Mouse (Mus musculus): ENCODE data around the gene Itgav.
A peak's percentile ranks its signal among the peaks of the same experiment; 100 is the strongest.
"Not testable (repeated sequence)": the region's sequence is repeated elsewhere in the genome, so short reads cannot be mapped to it uniquely, and the experiment has no call there.

Itgav gene

DNA sequence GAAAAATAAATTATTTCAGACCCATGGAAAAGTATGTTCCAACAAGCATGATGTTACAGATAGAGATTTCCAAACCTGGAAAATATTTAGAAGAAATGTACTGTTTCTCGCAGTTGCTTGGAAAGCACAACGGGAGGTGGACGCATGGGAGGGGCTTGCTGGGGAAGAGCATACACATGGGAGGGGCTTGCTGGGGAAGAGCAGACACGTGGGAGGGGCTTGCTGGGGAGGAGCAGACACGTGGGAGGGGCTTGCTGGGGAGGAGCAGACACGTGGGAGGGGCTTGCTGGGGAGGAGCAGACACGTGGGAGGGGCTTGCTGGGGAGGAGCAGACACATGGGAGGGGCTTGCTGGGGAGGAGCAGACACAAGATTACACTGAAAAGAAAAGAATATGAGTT is 10.9 kb upstream of the Itgav start:
- not testable (repeated sequence) for DNase-seq (ENCODE audit: low read depth, low spot score)

DNA sequence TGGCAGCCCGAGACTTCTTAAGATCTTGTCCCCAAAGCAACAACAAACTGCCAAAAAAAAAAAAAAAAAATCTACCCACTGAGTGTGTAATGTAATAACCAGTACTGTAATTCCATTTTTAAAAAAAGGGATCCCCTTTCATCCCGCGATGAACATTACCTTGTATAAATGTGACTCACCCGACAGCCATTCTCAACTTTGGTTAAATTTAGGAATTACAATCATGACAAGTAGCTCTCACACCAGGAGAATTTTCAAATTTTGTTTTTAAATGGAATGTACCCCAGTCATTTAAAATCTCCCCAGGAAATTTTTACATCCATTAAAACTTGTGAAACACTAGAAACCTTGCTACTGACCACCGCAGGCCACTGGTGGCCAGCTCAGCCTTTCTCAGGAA is 10.3 kb upstream of the Itgav start:
- DNase-seq (ENCODE audit: low read depth, low spot score), result no peak

DNA sequence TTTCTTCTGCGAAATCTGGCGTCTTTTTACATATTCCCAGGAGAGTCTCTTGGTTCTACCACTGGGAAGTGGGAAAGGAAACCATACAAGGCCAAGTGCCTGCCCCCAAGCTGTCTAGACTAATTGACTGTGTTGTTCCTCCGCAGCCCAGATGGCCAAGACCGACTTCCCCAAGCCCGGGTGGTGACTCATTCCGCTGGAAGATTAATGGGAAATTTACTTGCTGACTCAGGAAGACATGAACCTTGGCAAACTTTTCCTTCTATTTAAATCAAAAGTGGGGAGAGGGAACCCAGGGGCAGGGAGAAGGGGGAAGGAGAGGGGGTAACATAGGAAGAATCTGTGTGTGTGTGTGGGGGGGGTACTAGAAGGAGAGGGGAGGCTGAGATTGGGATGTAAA is 9.4 kb upstream of the Itgav start:
- peak; percentile 45 for DNase-seq (ENCODE audit: low read depth, low spot score)

DNA sequence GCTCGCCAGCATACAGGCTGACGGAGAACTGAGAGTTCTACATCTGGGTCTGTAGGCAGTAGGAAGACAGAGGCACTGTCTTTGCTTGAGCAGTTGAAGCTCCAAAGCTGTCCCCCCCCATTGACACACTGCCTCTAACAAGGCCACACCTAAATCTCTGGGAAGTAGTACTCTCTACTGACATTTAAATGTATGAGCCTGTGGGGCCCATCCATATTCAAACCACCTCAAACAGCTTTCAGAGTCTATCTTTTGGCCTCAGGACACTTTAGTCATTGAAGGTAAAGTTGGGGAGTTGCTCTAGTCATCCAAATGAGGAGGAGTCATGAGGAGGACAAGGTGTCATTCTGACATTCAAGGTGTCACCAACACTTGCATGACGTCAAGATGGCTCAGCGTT is 5.9 kb upstream of the Itgav start:
- DNase-seq (ENCODE audit: low read depth, low spot score), result no peak

DNA sequence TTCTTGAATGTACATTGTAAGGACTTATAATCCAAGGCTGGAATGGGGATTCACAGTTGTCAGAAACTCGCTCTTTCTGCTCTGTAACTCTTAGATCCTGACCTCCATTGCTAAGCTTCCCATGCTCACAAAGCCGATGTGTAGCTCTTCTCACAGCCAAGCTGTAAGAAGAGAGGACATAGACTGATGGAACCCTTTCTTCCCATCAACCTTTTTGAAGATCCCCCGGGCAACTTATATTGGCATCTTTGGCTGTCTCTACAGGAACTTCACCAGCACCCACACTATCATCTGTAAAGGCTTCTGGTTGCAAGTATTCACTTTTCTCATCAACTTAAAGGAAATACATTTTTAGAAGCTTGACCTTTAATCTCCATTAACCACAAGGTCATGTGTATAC is 2.6 kb upstream of the Itgav start:
- DNase-seq (ENCODE audit: low read depth, low spot score), result no peak

DNA sequence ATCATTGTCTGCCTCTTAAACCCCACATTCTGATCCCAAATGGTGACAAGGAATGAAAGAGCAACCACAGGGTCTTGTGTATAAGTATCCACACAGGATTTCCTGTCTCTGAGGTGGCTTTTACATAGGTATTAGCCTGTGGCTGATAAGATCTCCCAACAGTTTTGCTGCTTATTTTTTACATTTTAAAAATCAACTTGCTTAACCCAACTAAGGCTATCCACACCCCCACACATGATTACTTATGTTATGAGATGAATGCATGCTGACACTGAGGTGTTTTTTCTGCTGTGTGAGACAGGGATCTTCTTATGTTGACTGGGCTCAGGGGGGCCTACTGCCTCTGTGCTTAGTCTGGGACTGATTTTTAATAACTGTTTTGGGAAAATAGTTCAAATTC is 1.3 kb upstream of the Itgav start:
- no peak for DNase-seq (ENCODE audit: low read depth, low spot score)

DNA sequence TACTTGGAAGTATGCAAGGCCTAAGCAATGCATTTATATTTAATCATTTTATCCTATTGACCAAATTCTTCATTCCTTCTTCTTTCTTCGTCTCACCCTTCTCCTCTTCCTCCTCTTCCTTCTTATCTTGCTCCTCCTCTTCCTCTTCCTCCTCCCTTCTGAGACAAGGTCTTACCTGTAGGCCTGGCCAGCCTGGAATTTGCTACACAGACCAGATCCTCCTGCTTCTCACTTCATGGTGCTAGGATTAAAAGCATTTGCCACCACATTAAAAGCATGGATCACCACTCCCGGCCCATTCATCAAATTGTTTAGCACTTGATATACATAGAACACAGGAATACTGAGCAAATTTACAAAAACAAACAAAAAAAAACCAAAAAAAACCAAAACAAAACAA is 851 bp upstream of the Itgav start:
- DNase-seq (ENCODE audit: low read depth, low spot score), result no peak

DNA sequence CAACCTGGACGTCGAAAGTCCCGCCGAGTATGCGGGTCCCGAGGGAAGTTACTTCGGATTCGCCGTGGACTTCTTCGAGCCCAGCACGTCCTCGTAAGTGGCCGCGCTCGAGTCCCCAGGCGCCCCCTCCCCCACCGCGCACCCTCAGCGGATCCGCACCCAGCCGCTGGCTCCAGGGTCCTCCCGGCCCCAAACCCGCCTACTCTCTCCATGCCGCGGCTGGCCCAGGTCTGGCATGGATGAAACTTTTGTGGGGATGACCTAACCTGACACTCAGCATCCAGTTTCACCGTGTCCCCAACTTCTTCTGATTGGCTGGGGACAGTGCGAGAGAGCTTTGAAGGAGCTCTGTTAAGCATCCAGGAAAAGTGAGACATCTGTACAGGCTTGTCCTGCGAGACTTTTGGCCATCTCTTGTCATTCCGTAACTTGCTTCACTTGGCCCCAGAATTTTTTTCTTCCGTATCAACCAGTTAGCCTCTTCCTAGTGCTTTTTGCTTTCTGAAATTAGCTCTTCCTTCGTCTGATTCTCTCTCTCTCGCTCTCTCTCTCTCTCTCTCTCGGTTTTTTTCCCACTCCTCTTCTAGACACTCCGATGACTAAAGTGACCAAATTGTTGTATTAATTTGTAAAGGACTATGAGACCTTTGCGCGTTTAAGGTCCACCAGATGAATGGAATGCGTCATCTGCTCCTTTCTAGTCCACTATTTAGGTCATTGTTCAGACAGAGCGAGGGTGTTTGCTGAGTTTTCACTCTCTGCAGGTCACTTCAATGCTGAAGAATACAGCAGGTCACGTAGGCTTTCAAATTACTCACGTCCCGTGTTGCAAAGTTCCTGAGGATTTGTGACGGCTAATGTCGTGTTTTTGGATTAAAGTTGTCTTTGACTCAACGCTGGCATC is 882 bp downstream of the Itgav start:
- no peak for DNase-seq (ENCODE audit: low read depth, low spot score)

DNA sequence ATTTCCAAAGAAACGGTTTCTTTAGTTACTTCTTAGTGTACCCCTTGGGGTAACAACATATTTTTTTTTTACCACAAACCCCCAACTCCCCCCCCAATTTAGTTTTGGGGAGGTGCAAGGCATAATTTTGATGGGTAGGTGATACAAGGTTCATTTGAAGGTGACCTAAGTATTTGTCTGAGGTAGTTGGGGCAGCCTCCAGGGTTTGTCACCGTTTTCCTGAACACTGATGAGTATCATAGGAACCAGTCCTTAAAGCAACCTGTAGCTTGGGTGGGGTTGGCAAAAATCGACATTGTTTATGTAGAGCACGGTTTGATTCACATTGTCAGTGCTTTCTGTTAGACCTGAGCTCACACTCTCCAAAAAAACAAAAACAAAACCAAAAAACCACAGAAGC is 1.6 kb downstream of the Itgav start:
- DNase-seq (ENCODE audit: low read depth, low spot score), result no peak

DNA sequence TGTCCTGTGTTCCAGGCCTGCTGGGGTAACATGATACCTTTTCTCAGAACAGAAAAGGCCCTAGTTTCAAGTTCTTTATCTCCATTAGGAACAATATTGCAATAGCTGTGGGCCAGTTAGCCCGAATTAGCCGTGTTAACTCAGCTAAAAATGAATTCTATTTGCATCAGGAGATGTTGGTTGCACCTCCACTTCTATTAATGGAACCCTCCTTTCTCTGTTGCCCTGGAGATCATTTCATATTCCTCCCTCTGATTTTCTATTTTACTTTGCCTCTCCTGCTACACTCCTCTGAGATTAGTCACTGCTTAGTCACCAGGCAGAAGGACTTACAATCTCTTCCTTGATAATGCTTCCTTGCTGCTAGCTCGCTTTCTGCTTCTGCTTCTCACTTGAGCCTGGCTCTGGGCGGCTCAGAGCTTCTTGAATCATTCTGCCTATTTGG is 4.1 kb downstream of the Itgav start:
- peak; percentile 96 for DNase-seq (ENCODE audit: low read depth, low spot score)

DNA sequence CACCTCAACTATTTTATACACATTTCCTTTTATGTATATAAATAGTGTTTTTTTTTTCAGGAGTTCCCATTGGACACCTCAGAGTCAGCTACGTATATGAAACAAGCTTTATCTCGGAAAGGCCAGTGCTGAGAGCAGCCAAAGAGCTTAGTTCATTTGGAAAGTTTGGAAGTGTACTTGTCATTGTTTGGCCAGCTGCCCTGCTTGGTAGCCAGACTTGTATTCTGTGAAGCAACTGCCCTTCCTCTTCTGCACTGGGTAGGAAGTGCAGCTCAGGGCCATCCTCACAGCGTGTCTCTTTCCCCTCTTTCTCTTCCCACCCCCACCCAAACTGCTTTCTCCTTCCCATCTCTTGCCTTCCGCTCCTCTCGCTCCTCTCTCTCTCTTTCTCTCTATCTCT is 5.1 kb downstream of the Itgav start:
- no peak for DNase-seq (ENCODE audit: low read depth, low spot score)

DNA sequence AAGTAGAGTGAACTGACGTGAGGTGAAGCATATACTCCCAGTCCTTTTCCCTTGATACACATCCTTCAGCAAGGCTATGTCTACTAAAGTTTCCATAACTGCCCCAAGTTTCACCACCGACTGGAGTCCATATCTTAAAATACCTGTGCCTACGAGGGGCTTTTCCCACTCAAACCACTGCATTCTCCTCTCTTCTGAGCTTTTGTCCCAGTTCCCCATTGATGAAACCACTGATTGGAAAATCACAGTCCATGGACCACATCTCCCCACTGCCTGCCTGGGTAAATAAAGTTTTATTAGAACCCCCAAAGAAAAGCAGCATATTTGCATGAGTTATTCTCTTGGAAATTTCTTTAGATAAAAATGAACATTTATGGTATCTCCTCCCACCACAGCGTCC is 8.7 kb downstream of the Itgav start:
- DNase-seq (ENCODE audit: low read depth, low spot score), result no peak

DNA sequence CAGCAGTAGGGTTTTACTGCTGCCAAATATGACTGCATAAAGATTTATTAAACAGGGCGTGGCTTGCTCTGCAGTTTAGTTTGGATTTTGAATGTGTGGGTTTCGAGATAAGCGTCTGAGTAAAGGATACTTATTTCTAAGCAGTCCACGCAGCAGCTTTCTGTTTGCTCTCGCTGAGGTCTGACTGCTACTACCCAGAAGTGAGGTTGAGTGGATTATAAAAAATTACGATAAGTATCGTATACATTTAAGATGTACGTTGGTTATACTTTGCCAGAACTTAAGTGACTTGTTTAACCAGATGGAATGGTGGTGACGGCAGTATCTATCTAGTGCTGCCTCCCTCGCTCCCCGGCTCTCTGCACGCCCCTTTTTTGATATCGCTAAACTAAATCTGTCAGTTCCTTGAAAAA is 9.8 kb downstream of the Itgav start:
- DNase-seq (ENCODE audit: low read depth, low spot score), result no peak

DNA sequence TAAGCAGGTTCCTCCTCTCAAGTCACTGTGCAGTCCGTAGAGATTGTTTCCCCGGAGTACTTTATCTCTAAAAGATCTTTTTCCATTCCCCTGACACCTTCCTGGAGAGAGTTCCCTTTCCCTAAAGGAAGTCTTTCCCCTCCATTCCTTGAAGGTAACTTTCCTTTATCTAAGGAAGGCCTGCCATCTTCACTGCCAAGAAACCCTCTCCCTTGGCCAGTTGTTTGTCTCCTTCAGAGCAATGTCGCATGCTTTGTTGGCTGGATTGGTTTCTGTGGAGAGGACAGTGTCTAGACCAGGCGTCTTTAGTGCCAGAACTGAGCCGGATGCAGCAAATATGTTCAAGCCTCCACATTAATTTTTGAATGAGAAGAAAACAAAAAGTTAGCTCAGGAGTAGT is 11.1 kb downstream of the Itgav start:
- DNase-seq (ENCODE audit: low read depth, low spot score), result no peak

DNA sequence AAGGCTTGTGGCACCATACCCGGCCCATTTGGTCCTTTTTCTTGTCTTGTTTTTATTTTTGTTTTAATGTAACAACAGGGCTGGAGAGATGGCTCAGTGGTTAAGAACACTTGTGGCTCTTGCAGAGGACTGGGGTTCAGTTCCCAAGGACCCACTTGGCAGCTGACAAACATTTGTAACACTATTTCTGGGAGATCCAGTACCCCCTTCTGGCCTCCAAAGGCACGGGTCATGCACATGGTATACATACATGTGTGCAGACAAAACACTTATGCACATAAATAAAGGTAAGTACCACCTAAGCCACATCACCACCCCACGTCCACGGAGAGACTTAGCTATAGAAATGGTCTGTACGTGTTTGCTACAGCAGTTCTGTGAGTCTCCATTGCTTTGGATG is 12.6 kb downstream of the Itgav start:
- no peak for DNase-seq (ENCODE audit: low read depth, low spot score)

DNA sequence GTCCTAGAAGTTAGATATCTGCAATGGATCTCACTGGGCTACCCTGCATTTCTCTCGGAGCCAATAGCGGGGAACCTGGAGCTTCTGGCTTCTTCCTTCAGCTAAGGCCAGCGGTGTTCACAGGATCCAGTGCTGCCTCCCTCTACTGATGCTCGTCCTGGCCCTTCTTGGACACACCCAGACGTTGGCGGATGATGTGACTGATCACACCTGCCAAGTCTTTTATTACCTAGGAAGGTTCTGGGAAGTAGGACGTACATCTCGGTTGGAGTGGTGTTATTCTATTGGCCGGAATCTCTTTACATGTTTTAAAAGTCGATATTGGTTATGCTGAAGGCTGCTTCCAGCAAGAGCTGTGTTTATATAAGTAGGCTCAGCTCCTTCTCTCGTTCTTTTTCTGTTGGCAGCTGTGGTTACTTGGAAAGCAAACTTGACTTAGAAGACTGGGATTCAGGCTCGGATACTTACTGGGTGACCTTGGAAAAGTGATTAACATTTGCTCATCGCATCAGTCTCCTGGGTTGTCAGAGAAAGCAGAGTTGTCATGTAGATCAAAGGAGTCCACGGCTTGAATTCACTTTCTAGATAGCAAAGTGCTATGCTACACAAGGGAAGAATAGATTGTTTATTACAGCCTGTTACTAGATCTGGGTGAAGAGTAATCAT is 14.5 kb downstream of the Itgav start:
- DNase-seq (ENCODE audit: low read depth, low spot score), result no peak

DNA sequence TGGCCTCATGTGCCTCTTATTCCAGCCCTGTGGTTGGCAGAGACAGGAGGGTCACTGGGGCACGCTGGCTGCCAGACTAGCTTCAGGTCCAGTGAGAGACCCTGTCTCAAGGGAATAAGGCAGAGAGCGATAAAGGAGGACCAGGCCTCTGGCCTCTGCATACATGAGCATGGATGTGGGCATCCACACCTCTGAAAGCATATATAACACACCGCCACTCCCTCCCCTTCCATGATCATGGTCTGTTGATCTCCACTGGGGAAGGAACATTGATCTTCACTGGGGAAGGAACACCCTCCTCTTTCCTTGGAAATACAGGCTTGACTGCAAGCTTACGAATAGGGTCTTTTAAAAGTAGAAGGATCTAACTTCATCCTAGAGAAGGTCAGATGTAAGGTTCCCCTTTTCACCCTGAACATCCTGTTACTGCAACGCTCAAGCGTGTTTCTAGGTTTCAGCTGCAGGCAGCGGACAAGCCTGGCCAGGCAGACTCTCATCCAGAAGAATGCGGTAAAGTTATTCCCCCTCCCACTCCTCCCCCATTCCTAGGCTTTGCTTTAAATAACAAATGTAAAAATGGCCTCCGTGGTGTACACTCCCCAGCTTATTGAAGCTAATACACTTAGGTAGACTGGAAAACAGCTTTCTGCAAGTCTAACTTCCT is 15.4 kb downstream of the Itgav start:
- DNase-seq (ENCODE audit: low read depth, low spot score), result peak; percentile 48

DNA sequence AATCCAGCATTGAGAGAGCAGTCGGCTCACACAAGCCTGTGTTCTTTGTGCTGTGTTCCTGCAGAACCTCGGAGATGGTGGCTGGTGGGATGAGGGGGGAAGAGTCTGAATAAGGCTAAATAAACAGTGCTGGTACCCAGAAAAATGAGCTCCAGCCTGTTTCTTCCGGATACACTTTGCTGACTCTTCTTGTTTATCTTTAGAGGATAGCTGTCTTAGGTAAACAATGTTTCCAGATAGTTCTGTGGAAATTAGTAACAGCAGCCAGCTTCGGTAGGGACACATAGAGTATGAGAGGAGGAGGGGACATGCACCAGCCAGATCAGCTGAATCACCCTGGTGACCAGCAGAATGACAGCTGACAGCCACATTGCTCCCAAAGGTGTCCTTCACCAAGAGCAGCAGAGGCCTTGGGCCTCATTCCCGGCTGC is 16.4 kb downstream of the Itgav start:
- no peak for DNase-seq (ENCODE audit: low read depth, low spot score)

DNA sequence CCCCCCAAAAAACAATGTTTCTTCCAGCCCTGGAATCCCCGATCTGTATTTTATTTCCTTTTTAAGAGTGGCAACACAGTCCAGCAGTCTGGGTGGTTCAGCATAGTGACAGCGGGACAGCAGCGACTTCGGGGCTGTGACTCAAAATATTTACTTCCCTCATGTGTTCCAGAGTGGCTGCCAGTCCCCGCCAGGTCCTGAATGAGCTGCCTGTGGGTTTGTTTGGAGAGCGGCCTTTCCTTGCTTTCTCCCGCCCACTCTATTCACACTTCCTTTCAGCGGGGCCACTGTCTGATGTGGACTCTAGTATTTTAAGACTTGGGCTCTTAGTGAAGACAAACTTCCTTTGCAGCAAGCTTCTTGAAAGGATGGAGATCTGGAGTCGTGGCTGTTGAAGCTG is 18.0 kb downstream of the Itgav start:
- DNase-seq (ENCODE audit: low read depth, low spot score), result peak; percentile 60

DNA sequence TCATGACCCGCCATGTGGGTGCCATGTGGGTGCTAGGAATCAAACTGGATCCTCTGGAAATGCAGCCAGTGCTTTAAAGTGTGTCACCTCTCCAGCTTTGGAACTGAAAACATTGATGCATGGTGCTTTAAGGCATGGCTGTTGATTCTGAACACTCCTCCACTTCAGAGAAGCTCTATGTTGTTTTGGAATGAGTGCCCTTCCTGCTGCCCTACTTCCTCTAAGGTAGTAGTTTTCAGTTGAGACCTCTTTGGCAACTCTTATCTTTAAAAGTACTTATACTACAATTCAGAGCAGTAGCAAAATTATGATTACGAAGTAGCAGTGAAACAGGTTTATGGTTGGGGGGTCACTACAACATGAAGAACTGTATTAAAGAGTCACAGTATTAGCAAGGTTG is 18.6 kb downstream of the Itgav start:
- DNase-seq (ENCODE audit: low read depth, low spot score), result no peak

DNA sequence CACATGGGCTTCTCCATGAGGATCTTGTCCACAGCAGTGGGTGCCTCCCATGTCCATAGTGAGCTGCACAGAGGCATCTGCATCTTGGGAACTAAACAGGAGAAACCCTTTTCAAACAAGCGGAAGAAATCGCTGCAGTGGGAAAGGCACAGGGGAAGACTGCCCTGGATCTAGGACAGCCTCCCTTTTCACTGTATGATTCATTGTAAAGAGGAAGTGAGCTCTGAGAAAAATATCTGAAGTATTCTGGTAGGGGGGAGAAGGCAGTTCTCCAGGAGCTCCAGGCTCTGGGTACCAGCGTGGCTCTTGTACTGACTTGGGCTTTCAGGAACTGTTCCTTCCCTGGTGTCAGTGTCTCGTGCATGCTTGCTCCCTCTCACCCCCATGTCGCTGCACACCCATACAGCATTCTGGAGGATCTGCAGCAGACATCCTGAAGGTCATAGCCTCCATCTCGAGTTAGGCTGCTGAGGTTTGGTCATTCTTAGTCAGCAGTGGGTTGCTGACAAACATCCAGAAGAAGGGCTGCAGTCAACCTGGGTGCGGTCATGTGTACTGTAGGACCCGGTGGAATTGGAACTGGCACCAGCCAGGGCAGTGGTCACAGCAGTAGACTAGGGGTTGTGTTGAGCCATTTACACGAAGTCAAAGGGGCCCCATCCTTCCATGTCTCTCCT is 20.2 kb downstream of the Itgav start:
- DNase-seq (ENCODE audit: low read depth, low spot score), result no peak

DNA sequence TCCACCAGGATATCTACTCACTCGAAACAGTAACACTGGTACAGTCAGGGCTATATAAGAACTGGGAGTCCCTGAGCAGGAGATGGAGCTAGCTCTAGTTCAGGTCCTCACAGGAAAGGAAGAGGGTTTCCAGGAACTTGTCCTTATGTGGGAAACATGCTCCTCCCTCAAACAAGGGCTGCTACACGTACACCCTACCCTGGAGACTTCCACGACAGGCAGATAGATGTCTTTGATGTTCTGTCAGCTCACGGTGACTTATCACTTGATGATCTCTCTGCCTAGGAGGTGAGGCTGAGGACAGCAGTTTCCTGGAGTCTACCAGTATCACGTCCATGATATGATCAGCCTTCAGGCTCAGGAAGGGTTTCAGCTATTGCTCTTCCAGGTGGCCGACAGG is 21.1 kb downstream of the Itgav start:
- no peak for DNase-seq (ENCODE audit: low read depth, low spot score)
